Mouse (Mus musculus) lung, postnatal 10 days (tissue): Measurements from ENCODE around the gene Golph3.

Source experiments
- DNase-seq: peaks from one replicate; pipeline ENCODE4 v3.0.0; 2021

The Golph3 gene

DNA sequence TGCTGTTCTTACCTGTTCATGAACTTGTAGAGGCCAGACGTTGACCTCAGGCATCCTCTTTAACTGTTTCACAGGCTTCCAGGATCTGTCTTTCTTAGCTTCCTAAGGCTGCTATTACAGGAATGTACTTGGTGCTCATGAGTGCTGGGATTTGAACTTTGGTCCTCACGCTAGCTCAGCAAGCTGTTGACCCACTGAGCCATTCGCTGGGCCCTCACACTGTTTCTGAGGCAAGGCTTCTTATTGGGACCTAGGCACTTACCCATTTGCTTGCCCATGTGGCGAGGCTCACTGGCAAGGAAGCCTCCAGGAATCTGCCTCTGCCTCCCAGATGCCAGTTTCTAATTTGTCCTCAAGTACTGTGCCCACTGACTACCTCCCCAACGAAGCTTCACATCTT is 1.4 kb upstream of the Golph3 start:
- no peak for DNase-seq

DNA sequence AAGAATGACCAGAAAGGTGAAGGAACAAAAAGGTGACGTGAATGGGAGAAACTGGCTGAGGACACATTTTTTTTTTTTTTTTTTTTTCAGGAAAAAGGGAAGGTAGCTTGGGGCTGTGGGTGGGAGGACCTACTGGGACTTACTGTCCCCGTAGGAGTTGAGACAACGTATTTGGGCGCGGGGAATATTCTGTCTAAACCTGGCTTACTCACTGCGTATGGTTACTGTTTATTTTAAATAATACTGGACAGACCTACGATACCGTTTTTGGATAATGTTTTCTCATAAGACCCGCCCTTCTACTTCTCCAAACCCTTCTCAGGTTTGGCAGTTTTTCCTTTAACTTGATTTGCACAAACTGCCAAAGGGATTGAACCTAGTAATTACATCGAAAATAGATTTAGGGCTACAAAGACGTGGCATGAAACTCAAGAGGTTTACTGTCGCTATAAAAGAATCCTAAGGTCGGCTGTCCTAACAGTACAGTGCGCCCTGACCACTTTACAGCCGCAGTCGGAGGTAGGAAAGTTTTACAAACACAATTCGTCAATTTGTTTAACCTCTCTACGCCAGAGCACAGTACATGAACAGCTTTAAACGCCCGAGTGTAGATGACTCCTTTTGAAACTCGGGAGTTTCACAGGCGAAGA is 684 bp upstream of the Golph3 start:
- no peak for DNase-seq

DNA sequence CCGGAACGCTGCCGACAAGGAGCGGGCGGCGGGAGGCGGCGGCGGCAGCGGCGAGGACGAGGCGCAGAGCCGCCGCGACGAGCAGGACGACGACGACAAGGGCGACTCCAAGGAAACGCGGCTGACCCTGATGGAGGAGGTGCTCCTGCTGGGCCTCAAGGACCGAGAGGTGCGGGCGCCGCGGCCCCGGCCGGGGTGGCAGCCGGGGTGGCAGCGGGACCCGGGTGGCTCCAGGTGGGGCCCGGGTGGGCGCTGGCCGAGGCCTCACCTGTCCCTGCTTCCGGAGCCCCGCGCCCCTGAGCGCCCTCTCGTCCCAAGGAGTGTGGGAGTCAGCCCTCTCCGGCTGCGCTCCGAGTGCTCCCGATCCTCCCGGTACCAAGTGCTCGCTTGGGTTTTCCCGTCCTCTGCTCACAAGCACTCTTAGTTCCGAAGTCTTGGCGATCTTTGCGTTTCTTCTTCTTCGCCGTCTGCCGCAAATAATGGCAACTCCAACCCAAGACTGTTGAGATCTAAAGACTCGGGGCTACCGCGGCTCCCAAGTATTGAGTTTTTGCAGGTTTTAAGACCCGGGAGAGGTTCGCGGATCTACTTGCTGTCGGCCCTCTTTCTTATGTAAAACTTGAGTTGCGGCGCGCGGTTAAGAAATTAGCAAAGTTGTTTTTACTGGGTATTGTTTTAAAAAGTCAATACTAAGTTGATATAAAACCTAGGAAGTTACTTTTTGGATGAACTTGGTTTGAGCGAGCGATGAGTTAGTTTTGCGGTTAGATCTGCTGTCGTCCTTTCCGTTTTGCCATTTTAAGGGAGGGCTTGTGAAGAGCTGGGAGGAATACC is 755 bp downstream of the Golph3 start, which contains the start of gene 1810049J17Rik:
TSS of gene 1810049J17Rik (minus strand) at position 112 of the 834 bp plus-strand sequence.
- peak; percentile 48 for DNase-seq

DNA sequence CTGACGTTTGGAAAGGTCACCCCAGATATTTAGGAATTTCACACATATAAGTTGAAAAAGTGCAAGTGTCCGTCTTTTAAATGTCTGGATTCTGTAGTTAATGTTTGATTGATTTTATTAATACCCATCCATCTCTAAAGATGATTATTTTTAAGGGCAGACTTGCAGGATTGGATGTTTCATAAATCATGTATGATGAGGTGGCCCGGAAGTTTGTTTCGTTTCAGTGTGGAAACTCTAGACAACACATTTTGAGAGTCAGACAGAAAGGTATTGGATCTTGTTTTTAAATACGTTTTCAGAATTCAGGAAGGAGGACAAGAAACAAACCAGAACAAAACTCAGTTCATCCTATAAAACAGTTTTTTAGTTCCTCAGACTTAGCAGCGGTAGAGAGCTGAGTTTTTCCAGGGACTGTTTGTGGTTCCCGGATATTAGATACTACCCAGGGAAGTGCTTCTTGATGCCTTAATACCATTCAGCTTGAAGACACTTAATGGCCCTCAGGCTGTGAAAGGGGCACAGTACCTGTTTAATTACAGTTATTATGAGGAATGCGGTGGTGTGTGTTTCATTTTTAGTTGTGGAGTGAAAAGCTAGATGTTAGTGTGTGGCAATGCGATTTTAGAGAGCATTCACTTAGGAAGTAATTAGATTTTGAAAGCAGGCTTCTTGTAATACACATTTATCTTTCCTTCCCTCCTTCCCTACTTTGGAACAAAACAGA is 1.6 kb downstream of the Golph3 start:
- no peak for DNase-seq

DNA sequence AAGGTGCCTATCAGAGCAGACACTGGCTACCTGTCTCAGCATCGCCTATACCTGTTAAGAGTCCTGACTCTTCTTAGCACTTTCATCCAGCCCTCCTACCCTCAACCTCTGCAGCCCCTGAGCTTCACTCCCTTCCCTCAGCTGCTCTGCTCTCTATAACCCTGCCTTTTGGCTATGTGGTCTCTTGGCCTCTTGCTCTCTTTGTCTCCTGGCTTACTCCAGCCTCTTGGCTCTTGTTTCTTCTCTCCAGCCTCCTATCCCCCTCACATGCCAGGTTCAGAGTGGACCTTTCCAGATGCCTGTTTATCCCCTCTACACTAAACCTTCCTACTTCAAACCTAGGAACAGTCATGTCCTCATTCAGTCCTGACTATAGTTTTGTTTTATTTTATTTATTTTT is 3.1 kb downstream of the Golph3 start:
- DNase-seq: no peak

DNA sequence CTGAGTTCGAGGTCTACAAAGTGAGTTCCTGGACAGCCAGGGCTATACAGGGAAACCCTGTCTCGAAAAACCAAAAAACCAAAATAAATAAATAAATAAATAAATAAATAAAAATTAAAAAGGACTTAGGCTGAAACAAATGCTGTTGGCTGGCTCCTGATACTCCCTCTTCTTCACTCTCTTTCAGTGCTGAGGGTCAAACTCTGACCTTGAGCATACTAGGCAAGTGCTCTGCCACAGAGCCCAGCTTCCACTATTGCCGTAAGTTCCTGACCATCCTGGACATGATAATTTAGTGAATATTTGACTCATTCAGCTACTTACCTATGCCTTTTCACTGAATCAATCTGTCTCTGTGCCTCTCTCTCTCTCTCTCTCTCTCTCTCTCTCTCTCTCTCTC is 9.1 kb downstream of the Golph3 start:
- no peak for DNase-seq

DNA sequence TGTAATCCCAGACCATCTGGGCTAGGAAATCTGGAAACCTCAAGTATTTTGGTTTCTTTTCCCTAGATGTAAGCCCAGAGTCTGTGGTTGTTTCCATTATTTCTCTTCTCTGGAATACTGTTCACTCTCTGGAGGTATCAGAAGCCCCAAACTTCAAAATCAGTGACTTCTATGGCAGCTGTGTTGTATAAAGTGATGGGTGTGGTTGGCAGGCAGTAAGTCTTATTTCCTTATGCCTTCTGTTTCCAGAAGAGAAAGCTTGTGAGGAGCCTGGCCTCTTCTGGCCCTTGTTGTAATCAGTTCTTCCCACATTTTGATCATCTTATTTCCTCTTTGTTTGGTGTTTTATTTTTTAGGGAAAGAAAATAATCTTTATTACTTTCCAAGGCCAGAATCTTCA is 9.6 kb downstream of the Golph3 start:
- DNase-seq: no peak

DNA sequence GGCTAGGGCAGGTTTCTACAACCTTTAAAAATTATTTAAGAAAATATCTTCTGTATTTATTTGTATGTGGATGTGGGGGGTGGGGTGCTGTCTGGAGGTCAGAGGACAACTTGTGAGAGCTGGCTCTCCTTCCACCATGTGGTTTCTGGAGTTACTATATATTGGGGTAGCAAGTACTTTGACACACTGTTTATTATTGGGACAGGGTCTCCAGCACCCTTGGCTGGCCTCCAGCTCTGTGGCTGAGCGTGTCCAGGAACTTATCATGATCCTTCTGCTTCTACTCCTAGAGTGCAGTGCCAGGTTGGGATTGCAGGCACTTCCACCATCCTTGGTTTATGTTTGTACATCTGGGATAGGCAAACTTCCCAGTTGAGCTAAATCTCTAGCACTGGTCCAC is 10.1 kb downstream of the Golph3 start:
- no peak for DNase-seq

DNA sequence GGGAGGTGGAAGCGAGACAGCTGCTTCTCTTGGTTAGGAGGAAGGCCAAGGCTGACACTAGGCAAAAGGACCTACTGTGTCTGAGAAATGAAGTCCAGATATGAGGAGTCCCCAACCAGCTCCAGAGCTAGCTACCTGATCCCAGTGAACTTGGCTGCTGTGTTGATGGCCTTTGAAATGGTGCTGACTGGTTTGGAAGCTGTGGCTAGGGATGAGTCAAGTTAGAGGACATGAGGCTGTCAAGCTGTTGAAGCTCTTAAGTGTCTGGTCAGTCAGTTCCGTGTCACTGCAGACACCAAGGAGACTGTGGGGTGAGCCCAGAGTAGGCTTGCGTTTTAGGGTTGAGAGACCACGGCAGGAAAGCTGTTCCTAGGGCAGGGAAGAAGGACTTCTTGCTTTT is 13.1 kb downstream of the Golph3 start:
- no peak for DNase-seq

DNA sequence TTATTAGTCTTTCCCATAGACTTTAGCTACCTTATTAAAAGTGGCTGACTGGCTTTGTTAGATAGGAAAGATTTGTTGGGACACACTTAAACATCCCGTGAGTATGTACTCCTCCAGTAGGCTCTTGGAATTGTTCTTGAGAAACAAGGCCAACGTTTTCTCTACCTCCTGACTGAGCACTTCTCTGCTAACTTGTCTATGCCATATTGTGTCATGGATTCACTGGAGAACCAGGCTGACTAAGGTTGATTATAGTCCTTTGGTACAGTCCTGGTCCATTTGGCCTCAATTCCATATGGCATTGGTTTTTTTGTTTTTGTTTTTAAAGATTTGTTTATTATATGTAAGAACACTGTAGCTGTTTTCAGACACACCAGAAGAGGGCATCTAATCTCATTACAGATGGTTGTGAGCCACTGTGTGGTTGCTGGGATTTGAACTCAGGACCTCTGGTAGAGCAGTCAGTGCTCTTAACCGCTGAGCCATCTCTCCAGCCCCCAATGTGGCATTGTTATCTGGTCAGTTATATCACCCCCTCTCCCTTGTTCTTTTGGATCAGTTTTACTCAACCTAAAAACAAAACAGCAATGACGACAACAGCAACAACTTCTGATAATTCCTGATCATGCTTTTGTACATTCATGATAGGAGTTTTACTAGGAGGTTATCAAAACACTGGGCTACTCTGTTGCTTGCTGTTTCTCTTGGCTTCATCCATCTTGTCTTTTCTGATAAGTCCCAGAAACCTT is 16.0 kb downstream of the Golph3 start:
- DNase-seq: no peak

DNA sequence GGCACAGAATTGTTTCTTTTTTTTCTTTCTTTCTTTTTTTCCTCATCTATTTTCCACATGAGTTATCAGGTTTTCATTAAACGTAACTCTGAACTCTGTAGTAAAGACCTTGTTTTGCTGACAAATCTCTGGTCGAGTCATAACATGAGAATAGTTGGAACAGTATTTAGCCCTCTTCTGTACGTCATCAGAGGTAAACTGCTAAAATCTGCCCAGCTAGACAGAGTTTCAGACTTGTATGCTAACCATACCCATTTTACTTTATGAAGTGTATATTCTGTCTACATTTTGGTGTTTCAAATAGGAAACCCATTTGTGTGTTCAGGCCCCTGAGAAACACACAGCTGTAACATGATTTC is 16.5 kb downstream of the Golph3 start:
- no peak for DNase-seq

DNA sequence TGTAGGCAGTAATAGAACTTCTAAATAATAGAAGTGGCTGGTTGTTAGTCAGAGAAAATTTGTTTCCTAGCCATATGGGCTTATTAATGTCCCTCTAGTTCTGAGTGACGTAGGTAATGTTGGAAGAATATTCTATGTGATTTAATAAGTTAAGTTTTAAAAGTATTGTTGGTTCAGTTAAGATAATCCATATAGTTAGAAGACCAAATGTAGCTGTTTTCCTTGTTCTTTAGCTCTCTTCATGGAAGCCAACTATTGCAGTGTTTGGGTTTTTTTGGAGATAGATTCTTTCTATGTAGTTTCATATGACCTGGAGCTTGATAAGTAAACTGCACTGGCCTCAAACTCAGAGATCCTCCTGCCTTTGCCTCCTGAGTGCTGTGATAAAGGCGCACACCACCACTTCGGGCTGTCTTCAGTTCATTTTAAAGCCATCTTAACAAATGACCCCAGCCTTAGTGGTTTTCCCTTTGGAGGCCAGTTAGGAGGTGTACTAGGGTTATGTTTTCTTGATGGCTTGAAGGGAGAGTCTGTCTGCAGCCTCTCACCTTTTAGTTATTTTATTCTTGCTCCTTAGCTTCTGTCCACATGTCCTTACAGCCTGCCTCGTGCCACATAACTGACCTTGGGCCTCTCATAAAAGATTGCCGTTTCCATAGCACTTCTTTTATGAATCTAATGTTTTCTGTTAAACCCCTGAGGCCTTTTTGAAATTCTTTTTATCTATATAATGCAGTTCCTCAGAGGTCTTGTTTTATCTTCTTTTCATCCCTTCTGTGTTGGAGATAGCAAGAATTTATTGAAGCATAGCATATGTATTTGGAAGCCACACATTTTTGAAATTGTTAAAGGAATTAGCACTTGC is 19.5 kb downstream of the Golph3 start:
- no peak for DNase-seq

DNA sequence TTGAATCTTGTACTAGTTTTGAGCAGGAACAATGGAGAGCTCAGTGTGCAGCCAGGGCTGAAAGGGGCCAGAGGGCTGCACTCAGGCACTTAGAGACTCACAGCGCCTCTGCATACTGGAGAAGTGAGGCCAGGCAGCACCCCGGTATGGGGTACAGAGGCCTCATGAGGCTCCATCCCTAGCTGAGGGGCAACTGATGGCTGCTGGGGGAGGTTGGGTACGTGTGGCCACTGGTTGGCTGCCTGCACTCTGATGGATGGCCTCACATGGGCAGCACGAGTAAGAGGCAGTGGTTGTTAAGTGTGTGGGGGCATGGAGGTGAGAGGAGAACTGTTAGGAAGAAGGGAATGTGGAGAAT is 20.1 kb downstream of the Golph3 start:
- DNase-seq: no peak

DNA sequence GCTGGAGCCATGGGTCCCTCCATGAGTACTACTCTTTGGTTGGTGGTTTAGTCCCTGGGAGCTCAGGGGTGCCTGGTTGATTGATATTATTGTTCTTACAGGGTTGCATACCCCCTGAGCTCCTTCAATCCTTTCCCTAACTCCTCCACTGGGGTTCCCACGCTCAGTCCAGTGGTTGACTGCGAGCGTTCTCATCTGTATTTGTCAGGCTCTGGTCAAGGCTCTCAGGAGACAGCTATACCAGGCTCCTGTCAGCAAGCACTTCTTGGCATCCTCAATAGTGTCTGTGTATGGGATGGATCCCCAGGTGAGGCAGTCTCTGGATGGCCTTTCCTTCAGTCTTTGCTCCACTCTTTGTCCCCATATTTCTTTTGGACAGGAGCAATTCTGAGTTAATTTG is 25.7 kb downstream of the Golph3 start:
- no peak for DNase-seq

DNA sequence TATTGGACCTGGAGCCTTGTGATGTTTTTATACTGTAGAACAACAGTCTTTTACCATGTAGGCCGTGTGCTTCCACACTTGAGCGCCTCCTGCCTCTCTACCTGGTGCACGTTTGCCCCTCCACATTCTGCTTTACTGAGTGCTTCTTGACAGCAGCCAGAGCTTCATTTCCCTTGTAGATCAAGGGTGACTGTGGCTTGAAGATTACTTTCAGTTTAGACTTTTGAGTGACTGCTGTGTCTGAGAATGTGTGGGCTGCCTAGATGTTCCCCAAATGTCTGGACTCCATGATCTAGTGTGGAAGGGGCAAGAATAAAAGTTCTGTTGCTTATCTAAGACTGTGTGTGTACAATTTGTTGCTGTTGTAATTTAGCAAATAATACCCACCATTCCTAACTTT is 27.7 kb downstream of the Golph3 start:
- no peak for DNase-seq

DNA sequence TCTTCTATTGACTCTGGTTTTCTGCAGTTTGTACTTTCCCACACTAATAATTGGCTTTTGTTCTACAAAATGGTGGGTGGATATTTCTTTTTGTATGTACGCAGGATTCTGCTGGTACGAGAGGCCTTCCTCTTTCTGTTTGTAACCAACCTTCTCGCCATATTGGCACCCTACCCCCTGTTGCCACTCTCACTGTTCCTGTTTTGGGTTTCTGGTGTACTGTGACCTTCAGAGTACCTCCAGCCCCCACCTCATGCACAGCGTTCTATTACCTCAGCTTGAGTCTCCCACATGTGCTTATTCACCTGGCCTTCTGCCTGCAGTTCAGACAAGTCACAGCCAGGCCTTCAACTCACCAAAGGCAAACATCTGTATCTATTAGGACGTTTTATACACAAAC is 28.6 kb downstream of the Golph3 start:
- no peak for DNase-seq

DNA sequence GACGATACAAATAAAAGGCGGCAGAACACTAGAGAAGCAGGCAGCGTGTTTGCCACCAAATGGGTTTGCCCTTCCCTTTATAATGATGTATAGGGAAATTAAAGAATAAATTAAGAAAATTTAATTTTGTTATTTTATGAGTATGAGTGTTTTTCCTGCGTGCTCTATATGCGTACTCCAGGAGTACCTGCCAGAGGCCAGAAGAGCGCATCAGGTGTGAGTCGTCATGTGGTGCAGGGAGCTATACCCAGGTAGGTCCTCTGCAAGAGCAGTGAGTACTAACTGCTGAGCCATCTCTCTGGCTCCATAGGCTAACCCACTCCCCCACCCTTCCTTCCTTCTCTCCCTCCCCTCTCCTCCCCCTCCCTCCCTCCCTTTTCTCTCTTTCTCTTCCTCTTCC is 30.2 kb downstream of the Golph3 start:
- DNase-seq: no peak

DNA sequence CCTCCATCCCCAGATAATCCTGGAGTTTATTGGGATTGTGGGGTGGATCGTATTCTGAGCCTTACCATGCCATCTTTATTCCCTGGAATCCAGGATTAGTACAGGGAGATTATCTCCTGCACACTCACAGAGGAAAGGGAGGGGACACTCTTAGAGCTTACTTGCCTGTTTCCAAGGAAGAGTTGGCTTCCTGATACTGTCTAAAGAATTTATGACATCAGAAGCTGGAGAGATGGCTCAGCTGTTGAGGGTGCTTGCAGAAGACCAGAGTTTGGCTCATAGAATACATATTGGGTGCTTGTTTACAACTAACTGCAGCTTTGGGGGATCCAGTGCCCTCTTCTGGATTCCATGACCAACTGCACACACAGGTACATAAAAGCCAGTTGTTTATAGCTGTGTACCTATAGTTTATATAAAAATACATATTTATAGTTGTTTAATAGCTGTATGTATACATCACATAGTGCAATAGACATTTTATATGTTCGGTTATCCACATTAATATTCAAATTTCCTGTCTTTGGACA is 33.1 kb downstream of the Golph3 start:
- peak; percentile 41 for DNase-seq

DNA sequence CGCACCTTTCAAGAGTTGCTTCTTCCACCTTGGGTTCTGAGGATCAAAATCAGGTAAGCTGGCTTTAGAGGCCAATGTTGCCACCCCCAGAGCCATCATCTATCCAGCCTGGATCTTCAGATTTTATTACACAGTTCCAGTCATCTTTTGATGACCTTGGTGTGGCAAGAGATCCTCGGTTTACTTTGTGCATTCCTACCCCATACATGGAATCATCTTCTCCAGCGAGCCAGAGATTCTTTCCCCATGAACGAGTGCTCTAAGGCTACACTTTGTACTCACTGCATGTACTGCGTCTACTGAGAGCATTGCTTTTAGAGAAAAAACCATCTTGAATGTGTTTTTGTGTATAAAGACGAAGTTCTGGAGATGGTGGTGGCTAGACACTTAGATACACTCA is 34.0 kb downstream of the Golph3 start:
- peak; percentile 36 for DNase-seq

DNA sequence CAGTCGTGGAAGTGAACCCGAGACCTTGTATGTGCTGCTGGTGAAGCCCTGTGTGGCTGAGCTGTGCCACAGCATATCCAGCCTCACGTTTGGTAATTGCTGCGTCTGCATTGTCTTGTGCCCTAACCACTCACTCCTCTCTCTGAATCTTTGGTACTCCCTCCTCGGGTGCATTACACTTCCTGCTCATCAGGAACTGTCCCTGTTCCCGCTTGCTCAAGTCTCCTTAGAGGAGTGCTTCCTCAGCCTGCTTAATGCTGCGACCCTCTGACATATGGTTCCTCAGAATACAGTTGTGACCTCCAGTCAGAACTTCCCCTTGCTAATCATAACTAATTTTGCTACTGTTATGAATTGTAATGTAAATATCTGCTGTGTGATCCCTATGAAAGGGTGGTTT is 34.7 kb downstream of the Golph3 start:
- DNase-seq: peak; percentile 23

DNA sequence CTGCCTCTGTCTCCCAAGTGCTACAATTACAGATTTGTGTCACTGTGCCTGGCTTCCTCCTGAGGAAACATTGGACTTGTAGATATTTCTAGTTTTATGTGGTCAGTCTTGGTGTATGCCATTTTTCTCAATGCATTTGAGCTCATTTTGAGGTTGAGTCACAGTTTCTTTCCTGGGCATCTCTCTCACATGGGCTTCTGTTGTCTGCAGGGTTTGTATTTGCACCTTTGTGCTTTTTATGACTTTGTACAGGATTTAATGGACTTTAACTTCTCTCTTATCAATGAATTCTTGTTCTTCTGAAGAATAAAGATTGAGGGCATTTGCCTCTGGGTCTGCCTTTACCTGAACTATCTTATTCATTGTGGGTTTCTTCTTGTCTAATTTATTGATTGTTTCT is 36.2 kb downstream of the Golph3 start:
- DNase-seq: no peak

DNA sequence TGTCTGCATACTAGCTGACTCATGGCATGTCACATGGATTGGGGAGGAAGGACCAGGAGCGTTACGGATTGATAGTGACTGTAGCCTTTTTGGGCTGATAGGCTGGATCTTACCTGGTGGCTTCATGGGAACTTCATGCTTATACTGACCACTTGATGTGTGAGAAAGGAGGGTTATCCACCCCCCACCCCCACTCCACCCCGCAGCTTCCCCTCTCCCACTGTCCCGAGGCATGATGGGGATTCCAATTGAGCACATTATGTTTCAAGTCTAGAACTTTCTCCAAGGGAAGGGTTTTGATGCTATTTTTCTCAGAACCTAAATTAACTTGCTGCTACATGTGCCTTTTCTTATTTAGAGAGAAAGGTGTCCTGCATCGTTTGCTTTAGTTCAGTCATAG is 37.1 kb downstream of the Golph3 start:
- no peak for DNase-seq
